In the genomic region with DNA sequence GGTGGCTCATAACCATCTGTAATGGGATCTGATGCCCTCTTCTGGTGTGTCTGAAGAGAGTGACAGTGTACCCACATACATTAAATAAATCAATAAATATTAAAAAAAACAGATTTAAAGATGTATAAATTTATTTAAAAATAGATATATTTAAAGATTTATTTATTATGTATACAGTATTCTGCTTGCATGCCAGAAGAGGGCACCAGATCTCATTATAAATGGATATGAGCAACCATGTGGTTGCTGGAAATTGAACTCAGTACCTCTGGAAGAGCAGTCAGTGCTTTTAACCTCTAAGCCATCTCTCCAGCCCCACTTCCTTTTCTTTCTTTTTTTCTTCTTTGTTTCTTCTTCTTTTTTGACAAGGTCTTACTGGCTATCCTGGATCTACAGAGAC, we compare ENCODE assay signal across 27 mouse cellular contexts. TPM values are rescaled to one million over a fixed set of nuclear protein-coding genes. Genes with fewer than 3 reads are reported as not detected.
DNase-seq lines count a peak whose midpoint lies in the region; ATAC-seq and TF ChIP-seq lines count a peak whose summit lies in the region.
"Had no signal": no experiment of that assay in that cellular context is flagged by ENCODE, and none has a peak within 500 bp of the region (broad histone marks: within the 10 kb centered on the region; RNA-seq: fewer than 3 reads in every experiment).

No protein-coding gene starts in this region.

- TF ChIP-seq POLR2A in heart, adult 2 months (IDR thresholded peaks at IDR 0.05; ENCODE audit: insufficient read depth, low read depth, low read length) = no peak

- intact Hi-C loops in heart, adult 2 months (cut with DNase I) = loop anchor here (10.0 kb wide), 1 partner anchor 85 kb away; a partner anchor contains a TSS

- no peak for TF ChIP-seq EP300 in heart, adult 2 months (IDR thresholded peaks at IDR 0.05; ENCODE audit: insufficient read depth, low read depth, low read length)
- no peak for TF ChIP-seq EP300 in liver, embryonic 14.5 days (IDR thresholded peaks at IDR 0.05; ENCODE audit: low read depth)

- TF ChIP-seq CTCF in heart, adult 2 months (IDR thresholded peaks at IDR 0.05) = peak; percentile 52
- TF ChIP-seq CTCF in liver, embryonic 14.5 days (IDR thresholded peaks at IDR 0.05; ENCODE audit: low read depth) = peak; percentile 24; the same call in 1 of the 2 replicates

- no peak overlapping the region for H3K4me2 ChIP-seq in liver, embryonic 14.5 days (ENCODE audit: low read depth)
- H3K4me2 ChIP-seq: embryonic facial prominence, embryonic 13.5 days; forebrain, embryonic 15.5 days; heart, embryonic 15.5 days; limb, embryonic 15.5 days had no signal

- no peak overlapping the region for H3K9ac ChIP-seq in heart, adult 2 months (ENCODE audit: low read depth, low read length)
- H3K9ac ChIP-seq in liver, embryonic 14.5 days (replicated peaks) = no peak overlapping the region
- H3K9ac ChIP-seq: embryonic facial prominence, embryonic 13.5 days; forebrain, embryonic 15.5 days; heart, embryonic 15.5 days; limb, embryonic 15.5 days had no signal

- H3K4me1 ChIP-seq in heart, adult 2 months (ENCODE audit: control insufficient read depth, insufficient read depth, low read length) = no peaks in the 10 kb centered on the region
- H3K4me1 ChIP-seq in liver, embryonic 14.5 days (replicated peaks; ENCODE audit: control insufficient read depth in 2 of 2, insufficient read depth in 2 of 2, low read length in 1 of 2) = peaks cover 0 to 8% of the 10 kb centered on the region in 2 experiments; a peak in 2 of 4 replicates

- no peaks in the 10 kb centered on the region for H3K9me3 ChIP-seq in liver, embryonic 14.5 days (ENCODE audit: control insufficient read depth, low read length)
- H3K9me3 ChIP-seq: embryonic facial prominence, embryonic 13.5 days; forebrain, embryonic 10.5 days; forebrain, embryonic 15.5 days; heart, embryonic 10.5 days; heart, embryonic 15.5 days; limb, embryonic 10.5 days; limb, embryonic 15.5 days had no signal

- H3K27ac ChIP-seq in heart, adult 2 months = no peak overlapping the region
- H3K27ac ChIP-seq in liver, embryonic 14.5 days = no peak overlapping the region
- H3K27ac ChIP-seq: embryonic facial prominence, embryonic 13.5 days; forebrain, embryonic 10.5 days; forebrain, embryonic 15.5 days; heart, embryonic 10.5 days; heart, embryonic 15.5 days; limb, embryonic 10.5 days; limb, embryonic 15.5 days; macrophage had no signal

- H3K27me3 ChIP-seq in heart, adult 2 months (ENCODE audit: control insufficient read depth, insufficient read depth, low read length) = no peaks in the 10 kb centered on the region
- H3K27me3 ChIP-seq in liver, embryonic 14.5 days (ENCODE audit: control insufficient read depth, insufficient read depth, low read length) = no peaks in the 10 kb centered on the region
- H3K27me3 ChIP-seq: embryonic facial prominence, embryonic 13.5 days; forebrain, embryonic 15.5 days; heart, embryonic 15.5 days; limb, embryonic 15.5 days had no signal

- ATAC-seq in liver, embryonic 14.5 days (ENCODE audit: insufficient read depth) = no peak
- ATAC-seq: forebrain, embryonic 15.5 days; hindbrain, embryonic 16.5 days; intestine, embryonic 16.5 days; lung, postnatal 0 days had no signal

- no peak overlapping the region for H3K4me3 ChIP-seq in heart, adult 2 months
- no peak overlapping the region for H3K4me3 ChIP-seq in liver, embryonic 14.5 days (ENCODE audit: insufficient read depth in 1 of 2, low read depth in 2 of 2, low read length in 2 of 2)
- H3K4me3 ChIP-seq: embryonic facial prominence, embryonic 13.5 days; forebrain, embryonic 10.5 days; forebrain, embryonic 15.5 days; heart, embryonic 10.5 days; heart, embryonic 15.5 days; limb, embryonic 10.5 days; limb, embryonic 15.5 days had no signal

- no peaks in the 10 kb centered on the region for H3K36me3 ChIP-seq in heart, adult 2 months (ENCODE audit: control insufficient read depth, insufficient read depth, low read length)
- no peaks in the 10 kb centered on the region for H3K36me3 ChIP-seq in liver, embryonic 14.5 days (replicated peaks; ENCODE audit: control insufficient read depth, insufficient read depth, low read depth)
- H3K36me3 ChIP-seq: embryonic facial prominence, embryonic 13.5 days; forebrain, embryonic 15.5 days; heart, embryonic 10.5 days; heart, embryonic 15.5 days; limb, embryonic 10.5 days; limb, embryonic 15.5 days had no signal

- DNase-seq in heart, adult 2 months = no peak
- DNase-seq in heart, adult 8-10 months (ENCODE audit: low spot score) = no peak
- DNase-seq in liver, embryonic 14.5 days (ENCODE audit: low read depth in 3 of 3, low spot score in 3 of 3) = no peak
- DNase-seq in liver (no peak), 416B (ENCODE audit: low read depth) (peak; percentile 44), MN1 (ENCODE audit: low spot score) (no peak)
- DNase-seq in induced T-regulatory cell, adult 2 months (ENCODE audit: low read depth) = peak; percentile 61
- no peak for DNase-seq in retina, embryonic 14.5 days (ENCODE audit: low spot score)
- DNase-seq: adrenal gland, postnatal 14 days; cerebellum, adult 18-20 months; cerebellum, postnatal 10 days; kidney, postnatal 25 days; midbrain, embryonic 14.5 days; right cerebral cortex, adult 18-20 months; right cerebral cortex, postnatal 4 days; thymus, postnatal 14 days had no signal

- no peaks in the 10 kb centered on the region for H3K79me2 ChIP-seq in heart, adult 2 months (replicated peaks; ENCODE audit: control insufficient read depth, insufficient read depth, low read length)

RNA-seq across cellular contexts. Expression of a gene that starts 6.4 kb away (rescaled TPM):
- total RNA-seq in heart, adult 2 months (2021) = 10 to 100 TPM; 21.3 to 24.2 TPM
- 17.1 and 23.1 TPM in 2 replicates for polyA plus RNA-seq in heart, adult 2 months (2012; rRNA removed)
- total RNA-seq in heart, adult 8-10 months (2022) = 10 to 100 TPM; 18.9 to 21.7 (median 21.4) TPM
- 11.5 and 13.2 TPM in 2 replicates for polyA plus RNA-seq in liver, embryonic 14.5 days (2012; rRNA removed)
- 9.7 and 12.6 TPM in 2 replicates for polyA plus RNA-seq in liver, embryonic 14.5 days (2014; fragmentation: Nextera tagmentation; extraction: Ambion mirVana)

RNA-seq across cellular contexts. Expression of a gene that starts 17.6 kb away (rescaled TPM):
- 10 to 100 TPM; 37.1 to 39.0 TPM for total RNA-seq in heart, adult 2 months (2021)
- 23.5 and 33.0 TPM in 2 replicates for polyA plus RNA-seq in heart, adult 2 months (2012; rRNA removed)
- 10 to 100 TPM; 33.7 to 44.8 (median 40.9) TPM for total RNA-seq in heart, adult 8-10 months (2022)
- polyA plus RNA-seq in liver, embryonic 14.5 days (2012; rRNA removed) = 22.0 and 29.6 TPM in 2 replicates
- polyA plus RNA-seq in liver, embryonic 14.5 days (2014; fragmentation: Nextera tagmentation; extraction: Ambion mirVana) = 43.7 and 48.2 TPM in 2 replicates

RNA-seq across cellular contexts. Expression of a gene that starts 17.6 kb away (rescaled TPM):
- 100 to 1,000 TPM; 550 to 636 TPM for total RNA-seq in heart, adult 2 months (2021)
- 265 and 386 TPM in 2 replicates for polyA plus RNA-seq in heart, adult 2 months (2012; rRNA removed)
- 100 to 1,000 TPM; 526 to 624 (median 583) TPM for total RNA-seq in heart, adult 8-10 months (2022)
- 853 and 969 TPM in 2 replicates for polyA plus RNA-seq in liver, embryonic 14.5 days (2012; rRNA removed)
- 593 and 639 TPM in 2 replicates for polyA plus RNA-seq in liver, embryonic 14.5 days (2014; fragmentation: Nextera tagmentation; extraction: Ambion mirVana)

RNA-seq across cellular contexts. Expression of a gene that starts 21.0 kb away (rescaled TPM):
- total RNA-seq in heart, adult 2 months (2021) = 10 to 100 TPM in 1 of 2 experiments, 1 to 10 TPM in 1; 9.9 to 13.4 TPM
- polyA plus RNA-seq in heart, adult 2 months (2012; rRNA removed) = 12.3 and 14.4 TPM in 2 replicates
- total RNA-seq in heart, adult 8-10 months (2022) = 10 to 100 TPM; 11.8 to 14.1 (median 13.0) TPM
- polyA plus RNA-seq in liver, embryonic 14.5 days (2012; rRNA removed) = 15.8 and 17.9 TPM in 2 replicates
- 19.3 and 20.4 TPM in 2 replicates for polyA plus RNA-seq in liver, embryonic 14.5 days (2014; fragmentation: Nextera tagmentation; extraction: Ambion mirVana)

RNA-seq across cellular contexts. Expression of a gene that starts 24.3 kb away (rescaled TPM):
- total RNA-seq in heart, adult 2 months (2021) = 10 to 100 TPM; 26.4 to 26.8 TPM
- polyA plus RNA-seq in heart, adult 2 months (2012; rRNA removed) = 21.5 and 26.2 TPM in 2 replicates
- 10 to 100 TPM; 28.2 to 43.0 (median 35.8) TPM for total RNA-seq in heart, adult 8-10 months (2022)
- polyA plus RNA-seq in liver, embryonic 14.5 days (2012; rRNA removed) = 25.4 and 28.0 TPM in 2 replicates
- polyA plus RNA-seq in liver, embryonic 14.5 days (2014; fragmentation: Nextera tagmentation; extraction: Ambion mirVana) = 25.6 and 28.7 TPM in 2 replicates

Comparison
In these comparisons a context has a peak if more than half of its experiments do, and no peak if none do; other contexts are left out.
1. DNase-seq: peak in 416B (single experiment) and induced T-regulatory cell, adult 2 months (single experiment); none in heart, adult 2 months (0 of 2), heart, adult 8-10 months (single experiment), liver, embryonic 14.5 days (0 of 3), liver (single experiment), MN1 (single experiment) and retina, embryonic 14.5 days (single experiment).